Mouse (Mus musculus): ENCODE data around the gene Kcnj10. TPM values are rescaled to one million over a fixed set of nuclear protein-coding genes. Genes with fewer than 3 reads are reported as not detected.

Kcnj10 gene
- total RNA-seq, 1 experiment from 2014 or later: 0.27 TPM

DNA sequence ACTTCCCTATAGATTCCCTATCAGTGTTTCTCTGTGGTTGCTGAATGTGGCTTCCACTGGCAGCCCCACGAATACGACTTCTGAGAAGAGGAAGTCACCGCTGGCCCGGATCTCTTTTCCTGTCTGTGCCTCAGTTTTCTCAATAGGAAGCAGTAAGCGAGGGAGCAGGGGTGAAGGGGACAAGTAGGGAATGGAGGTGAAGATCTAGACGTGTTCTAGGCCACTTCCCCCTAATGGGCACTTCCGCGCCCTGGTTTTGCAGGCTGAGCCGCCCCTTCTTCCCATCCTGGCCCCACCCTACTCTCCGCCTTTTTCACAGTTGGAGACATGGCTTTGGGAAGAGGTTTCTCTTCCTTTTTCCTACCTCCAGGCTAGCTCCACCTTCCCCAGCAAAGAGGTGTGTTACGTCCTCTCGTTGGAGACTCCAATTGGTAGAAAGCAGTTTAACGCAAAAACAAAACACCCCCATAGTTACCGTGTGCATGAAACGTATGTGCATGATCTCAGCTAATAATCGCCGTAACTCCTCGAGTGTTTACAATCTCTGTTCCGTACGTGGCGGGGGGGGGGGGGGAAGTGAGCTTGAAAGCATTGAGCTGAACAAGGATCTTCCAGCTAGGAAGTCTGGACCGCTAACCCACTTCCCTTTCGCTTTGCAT lies 29.6 kb upstream of the Kcnj10 start:
- peak; percentile 38 for ATAC-seq (replicated peaks; ENCODE audit: low read depth, poor library complexity, severe bottlenecking)

GRCm38 (mm10) chr1:172311921-172312767 lies 28.9 kb upstream of the Kcnj10 start:
- peak; percentile 36 for ATAC-seq (replicated peaks; ENCODE audit: low read depth, poor library complexity, severe bottlenecking)

DNA sequence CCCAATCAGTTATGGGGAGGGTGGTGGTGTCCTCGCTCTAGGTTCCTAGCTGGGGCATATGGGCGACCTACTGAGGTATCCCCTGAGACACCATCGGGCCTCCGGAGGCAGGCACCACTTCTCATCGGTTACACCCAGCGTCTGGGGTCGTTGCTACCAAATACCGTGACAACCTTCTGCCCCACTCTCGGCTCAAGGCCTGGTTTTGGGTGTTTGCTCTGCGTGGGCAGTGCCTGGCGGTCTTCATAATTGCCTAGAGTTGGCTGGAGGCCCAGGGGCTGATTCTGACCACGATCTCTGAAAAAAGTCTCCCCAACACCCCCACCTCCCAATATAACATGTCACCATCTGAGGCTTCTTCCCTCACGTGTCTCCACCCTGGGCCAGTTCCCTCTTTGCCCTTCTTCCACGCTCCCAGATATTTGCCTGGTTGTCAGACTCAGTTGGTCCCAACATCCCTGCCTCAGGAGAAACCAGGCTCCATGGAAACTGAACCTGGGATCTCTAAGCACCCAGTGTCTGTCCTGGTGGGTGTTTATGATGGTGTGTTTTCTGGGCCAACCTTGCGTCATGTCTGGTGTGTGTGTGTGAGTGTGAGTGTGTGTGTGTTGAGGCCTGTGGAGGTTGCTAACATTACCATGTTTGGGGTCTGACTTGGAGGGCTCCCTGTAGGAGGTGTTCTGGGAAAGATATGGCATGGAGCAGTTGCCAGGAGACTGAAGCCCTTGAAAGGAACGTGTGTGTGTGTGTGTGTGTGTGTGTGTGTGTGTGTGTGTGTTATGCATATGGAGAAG lies 28.0 kb upstream of the Kcnj10 start:
- no peak for ATAC-seq (replicated peaks; ENCODE audit: low read depth, poor library complexity, severe bottlenecking)

GRCm38 (mm10) chr1:172313613-172314411 lies 27.2 kb upstream of the Kcnj10 start:
- ATAC-seq (replicated peaks; ENCODE audit: low read depth, poor library complexity, severe bottlenecking): no peak

DNA sequence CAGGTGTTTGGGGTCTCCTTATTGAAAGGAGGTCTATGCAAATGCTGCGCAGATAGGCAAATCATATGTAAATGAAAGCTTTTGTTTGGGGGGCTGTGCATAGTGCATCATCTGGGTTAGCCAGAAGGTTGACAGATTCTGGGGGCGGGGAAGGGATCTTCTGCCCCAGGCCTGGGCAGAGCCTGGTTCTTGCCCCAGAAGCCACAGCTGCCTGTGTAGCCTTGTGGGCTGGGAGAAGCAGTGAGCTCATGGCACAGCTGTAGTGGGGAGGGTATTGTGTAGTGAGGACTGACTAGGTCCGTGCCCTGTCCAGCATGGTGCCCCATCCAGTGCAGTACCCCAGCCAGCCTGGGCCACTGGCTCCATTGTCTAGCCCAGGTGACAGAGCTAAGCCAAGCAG lies 26.1 kb upstream of the Kcnj10 start:
- no peak for ATAC-seq (replicated peaks; ENCODE audit: low read depth, poor library complexity, severe bottlenecking)

DNA sequence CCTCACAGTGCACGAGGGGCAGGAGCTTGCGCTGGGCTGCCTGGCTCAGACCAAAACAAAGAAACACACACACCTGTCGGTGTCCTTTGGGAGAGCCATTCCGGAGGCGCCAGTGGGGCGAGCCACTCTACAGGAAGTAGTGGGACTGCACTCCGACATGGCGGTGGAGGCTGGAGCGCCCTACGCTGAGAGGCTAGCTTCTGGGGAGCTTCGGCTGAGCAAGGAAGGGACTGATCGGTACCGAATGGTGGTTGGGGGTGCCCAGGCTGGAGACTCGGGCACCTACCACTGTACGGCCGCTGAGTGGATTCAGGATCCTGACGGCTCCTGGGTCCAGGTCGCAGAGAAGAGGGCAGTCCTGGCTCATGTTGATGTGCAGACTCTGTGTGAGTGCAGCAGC lies 23.6 kb upstream of the Kcnj10 start:
- no peak for ATAC-seq (replicated peaks; ENCODE audit: low read depth, poor library complexity, severe bottlenecking)

DNA sequence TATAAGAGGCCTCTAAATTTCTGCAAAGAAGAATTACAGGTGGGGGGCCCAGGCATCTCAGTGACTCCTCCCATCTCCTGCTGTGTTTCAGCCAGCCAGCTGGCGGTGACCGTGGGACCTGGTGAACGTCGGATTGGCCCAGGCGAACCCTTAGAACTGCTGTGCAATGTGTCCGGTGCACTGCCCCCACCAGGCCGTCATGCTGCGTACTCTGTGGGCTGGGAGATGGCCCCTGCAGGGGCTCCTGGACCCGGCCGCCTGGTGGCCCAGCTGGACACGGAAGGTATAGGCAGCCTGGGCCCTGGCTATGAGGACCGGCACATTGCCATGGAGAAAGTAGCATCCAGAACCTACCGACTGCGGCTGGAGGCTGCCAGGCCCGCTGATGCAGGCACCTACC lies 23.1 kb upstream of the Kcnj10 start:
- ATAC-seq (replicated peaks; ENCODE audit: low read depth, poor library complexity, severe bottlenecking): no peak

DNA sequence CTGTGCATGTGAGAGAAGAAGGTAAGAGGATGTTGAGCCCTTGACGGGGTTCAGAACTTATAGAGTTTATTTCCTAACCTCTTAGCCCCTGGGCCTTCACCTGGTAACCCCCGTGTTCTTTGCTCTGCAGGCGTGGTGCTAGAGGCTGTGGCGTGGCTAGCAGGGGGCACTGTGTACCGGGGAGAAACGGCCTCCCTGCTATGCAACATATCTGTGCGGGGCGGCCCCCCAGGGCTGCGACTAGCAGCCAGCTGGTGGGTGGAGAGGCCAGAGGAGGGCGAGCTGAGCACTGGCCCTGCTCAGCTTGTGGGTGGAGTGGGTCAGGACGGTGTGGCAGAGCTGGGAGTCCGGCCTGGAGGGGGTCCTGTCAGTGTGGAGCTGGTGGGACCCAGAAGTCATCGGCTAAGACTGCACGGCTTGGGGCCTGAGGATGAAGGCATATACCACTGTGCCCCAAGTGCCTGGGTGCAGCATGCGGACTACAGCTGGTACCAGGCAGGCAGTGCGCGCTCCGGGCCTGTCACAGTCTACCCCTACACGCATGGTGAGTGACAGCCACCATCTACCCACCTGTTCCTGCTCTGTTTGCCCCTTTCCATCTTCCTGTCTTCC lies 22.5 kb upstream of the Kcnj10 start:
- no peak for ATAC-seq (replicated peaks; ENCODE audit: low read depth, poor library complexity, severe bottlenecking)

DNA sequence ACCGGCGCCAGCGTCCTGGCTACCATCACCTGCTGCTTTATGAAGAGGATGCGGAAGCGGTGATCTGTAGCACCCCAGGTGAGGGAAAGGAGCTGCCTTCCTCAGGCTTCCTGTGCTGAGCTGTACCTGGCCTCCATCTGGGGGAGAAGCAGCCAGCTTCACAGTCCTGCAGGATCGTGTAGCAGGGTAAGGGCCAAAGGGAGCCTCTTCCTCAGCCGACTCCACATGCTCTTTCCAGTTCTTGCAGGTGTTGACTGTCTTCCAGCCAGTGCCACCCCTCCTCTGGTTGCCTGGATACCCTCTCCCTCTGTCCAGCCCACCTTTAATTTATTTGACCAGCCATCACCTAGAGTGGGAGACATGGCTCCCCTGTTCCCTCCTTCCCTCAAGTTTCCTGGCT lies 21.7 kb upstream of the Kcnj10 start:
- ATAC-seq (replicated peaks; ENCODE audit: low read depth, poor library complexity, severe bottlenecking): no peak

- no peak for ATAC-seq (replicated peaks; ENCODE audit: low read depth, poor library complexity, severe bottlenecking)
These were observed 21.0 kb upstream of the Kcnj10 start for GRCm38 (mm10) chr1:172319921-172320411.

DNA sequence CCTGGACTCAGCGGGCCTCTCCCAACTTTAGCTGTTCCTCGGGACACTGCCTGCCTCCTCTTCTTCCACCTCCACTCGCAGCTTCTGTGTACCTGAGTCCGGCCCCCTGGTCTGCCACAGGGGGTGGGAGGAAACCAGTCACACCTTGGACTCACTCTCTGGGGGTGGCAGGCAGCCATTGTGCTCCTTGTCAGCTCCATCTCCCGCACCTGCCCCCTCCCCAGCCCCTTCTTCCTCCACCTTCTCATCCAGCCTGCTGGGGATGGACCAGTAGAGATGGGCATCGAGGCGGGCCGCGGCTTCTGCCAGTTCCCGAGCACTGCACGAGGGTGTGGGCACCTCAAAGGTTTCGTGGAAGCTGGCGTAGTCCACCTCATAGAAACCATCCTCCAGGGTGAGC lies 18.3 kb upstream of the Kcnj10 start:
- ATAC-seq (replicated peaks; ENCODE audit: low read depth, poor library complexity, severe bottlenecking): no peak

DNA sequence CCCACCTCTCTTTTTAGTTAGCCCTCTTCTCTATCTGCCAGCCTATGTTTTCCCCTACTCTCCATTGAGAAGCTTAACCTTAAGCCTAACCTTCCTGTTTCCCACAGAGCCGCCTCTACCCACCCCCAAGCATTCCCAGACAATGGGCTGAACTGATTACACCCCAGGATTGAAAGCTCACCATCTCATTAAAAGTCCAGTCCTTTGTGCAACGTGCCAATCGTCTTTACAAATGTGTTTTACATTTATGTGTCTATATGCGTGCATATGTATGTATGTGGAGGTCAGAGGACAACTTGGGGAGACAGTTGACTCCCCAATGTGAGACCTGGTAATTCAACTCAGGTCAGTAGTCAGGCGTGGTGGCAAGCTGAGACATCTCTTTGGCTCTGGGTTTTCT lies 17.7 kb upstream of the Kcnj10 start:
- no peak for ATAC-seq (replicated peaks; ENCODE audit: low read depth, poor library complexity, severe bottlenecking)

DNA sequence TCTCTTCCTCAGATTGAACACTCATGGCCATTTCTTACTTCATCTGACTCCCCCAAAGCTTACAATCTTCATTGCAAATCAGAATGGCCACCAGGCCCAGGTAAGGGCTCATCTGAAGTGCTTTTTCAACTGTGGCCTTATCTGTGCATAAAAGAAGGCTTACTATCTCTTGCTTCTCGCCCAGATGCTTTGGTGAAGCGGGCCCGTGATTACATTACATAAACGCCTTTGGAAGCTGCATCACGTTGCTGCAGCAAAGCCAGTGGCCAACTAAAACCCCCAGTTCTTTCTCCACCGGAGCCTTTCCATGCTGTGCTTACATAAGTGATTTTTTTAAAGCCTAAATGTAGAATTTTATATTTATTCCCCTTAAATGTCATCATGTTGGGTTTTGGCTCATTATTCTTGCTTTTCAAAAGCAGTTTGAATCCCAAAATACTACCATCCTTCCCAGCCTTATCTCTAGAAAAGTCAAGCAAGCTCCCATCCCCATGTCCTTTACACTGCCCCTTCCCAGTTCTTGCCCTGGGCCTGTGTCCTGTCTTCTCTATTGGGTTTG lies 17.1 kb upstream of the Kcnj10 start:
- no peak for ATAC-seq (replicated peaks; ENCODE audit: low read depth, poor library complexity, severe bottlenecking)

- peak; percentile 81 for ATAC-seq (replicated peaks; ENCODE audit: low read depth, poor library complexity, severe bottlenecking)
These were observed 16.3 kb upstream of the Kcnj10 start for GRCm38 (mm10) chr1:172324725-172325124.

DNA sequence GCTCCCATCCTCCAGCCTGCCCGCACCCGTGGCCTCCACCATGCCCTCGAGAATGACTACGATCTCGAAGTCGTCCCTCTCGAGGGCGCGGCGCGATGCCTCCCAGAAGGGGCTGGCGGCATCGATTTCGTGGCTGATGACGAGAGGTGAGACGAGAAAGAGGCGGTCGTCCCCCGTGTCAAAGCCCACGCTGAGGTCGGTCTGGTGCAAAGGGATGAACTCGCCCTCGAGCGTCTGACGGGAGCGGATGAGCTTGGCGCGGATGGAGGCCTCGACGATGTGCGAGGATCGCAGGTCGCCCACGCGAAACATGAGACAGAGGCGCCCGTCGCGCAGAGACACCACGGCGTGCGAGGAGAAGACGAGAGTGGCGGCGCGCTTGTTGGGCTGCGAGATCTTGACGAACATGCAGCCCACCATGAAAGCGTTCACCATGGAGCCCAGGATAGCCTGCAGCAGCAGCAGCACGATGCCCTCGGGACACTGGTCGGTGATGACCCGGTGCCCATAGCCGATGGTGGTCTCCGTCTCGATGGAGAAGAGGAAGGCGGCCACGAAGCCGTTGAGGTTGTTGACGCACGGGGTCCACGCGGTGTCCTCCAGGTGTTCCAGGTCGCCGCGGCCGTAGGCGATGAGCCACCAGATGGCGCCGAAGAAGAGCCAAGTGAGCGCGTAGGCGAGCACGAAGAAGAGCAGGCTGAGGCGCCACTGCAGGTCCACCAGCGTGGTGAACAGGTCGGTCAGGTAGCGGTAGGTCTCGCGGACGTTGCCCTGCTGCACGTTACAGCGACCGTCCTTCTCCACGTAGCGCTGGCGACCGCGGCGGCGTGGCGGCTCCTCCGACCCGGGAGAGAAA lies 15.1 kb upstream of the Kcnj10 start:
- ATAC-seq (replicated peaks; ENCODE audit: low read depth, poor library complexity, severe bottlenecking): peak; percentile 62

DNA sequence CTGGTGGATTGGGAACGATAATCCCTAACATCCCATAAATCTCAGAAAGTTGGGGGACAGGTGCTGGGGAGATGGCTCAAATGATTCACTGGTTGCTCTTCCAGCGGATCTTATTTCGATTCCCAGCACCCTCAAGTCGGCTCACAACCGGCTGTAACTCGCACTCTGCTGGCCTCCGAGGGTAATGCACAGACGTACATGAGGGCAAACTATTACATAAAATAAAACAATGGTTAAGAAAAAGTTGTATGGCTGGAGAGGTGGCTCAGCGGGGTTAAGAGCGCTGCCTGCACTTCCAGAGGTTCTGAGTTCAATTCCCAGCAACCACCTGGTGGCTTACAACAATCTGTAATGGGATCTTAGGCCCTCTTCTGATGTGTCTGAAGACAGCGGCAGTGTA lies 14.3 kb upstream of the Kcnj10 start:
- no peak for ATAC-seq (replicated peaks; ENCODE audit: low read depth, poor library complexity, severe bottlenecking)

DNA sequence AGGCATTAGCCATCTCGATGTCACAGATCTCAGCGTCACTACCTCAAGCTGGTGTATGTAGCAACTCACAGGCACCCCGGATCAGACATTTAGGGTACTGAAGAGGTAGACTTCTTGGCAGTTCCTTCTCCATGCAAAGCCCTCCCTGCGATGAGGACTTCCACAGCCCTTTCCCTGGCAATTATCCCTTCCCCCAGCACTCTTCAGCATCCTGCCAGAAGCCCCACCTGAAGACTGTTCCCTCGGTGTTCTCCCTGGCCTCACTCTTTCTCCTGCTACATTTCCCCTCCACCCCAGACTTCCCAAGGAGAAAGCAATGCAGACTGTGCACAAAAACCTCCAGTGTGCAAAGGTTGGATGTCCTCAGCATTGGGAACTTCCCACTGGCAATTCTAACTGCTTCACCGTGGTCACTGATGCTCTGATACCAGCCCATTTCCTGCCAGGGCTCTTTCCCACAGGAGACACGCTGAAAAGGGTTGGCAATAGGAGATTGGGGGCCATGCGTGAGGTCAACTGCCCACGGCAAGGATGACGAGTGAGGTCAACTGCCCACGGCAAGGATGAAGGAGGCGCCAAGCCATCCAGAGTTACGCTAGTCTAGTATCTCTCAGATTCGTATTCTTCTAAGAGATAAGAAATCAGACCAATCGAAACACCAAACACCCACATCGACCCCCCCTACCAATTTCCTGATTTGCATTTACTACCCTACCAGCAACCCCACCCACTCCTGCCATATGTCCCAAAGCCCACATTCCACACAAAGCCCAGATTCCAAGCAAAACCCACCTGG lies 13.6 kb upstream of the Kcnj10 start:
- ATAC-seq (replicated peaks; ENCODE audit: low read depth, poor library complexity, severe bottlenecking): no peak

GRCm38 (mm10) chr1:172328041-172328440 lies 13.0 kb upstream of the Kcnj10 start:
- ATAC-seq (replicated peaks; ENCODE audit: low read depth, poor library complexity, severe bottlenecking): no peak

All from common myeloid progenitor, adult 5-6 weeks (primary cell).